Mouse (Mus musculus): ENCODE measurements at regions not wholly inside any gene's neighbourhood (a gene's known extent, or its start where the extent isn't known, plus 50 kb on each side); places are given as distances from the start of the nearest gene placed in this dataset.

- no peak for TF ChIP-seq TAL1 (IDR thresholded peaks at IDR 0.05; ENCODE audit: low read length)
- TF ChIP-seq GATA1 (IDR thresholded peaks at IDR 0.05; ENCODE audit: low read length) = no peak
Measured at GRCm38 (mm10) chr1:35836552-35836951, 231.6 kb upstream of the Hs6st1 start.

Data from erythroblast, embryonic 14.5 days (primary cell).